Mouse (Mus musculus) inflammation-experienced regulatory T-cells, adult 6 months (primary cell): Measurements from ENCODE around the gene 4930519P11Rik. TPM values are rescaled to one million over a fixed set of nuclear protein-coding genes. Genes with fewer than 3 reads are reported as not detected.

Source experiments
- ATAC-seq: one replicate; pipeline ENCODE4 v1.8.0; 2017
- polyA plus RNA-seq, 3 experiments: library from polyadenylated mRNA; unstranded; fragments of 100-300 nt; shearing (Covaris generic); gene quantifications; one replicate each; pipeline ENCODE4 v1.2.1; 2017

Gene 4930519P11Rik
- polyA plus RNA-seq, 3 experiments from 2014 or later: not detected

- no peak for ATAC-seq
Measured at GRCm38 (mm10) chr2:154583906-154584872, 29.0 kb downstream of the 4930519P11Rik start.

DNA sequence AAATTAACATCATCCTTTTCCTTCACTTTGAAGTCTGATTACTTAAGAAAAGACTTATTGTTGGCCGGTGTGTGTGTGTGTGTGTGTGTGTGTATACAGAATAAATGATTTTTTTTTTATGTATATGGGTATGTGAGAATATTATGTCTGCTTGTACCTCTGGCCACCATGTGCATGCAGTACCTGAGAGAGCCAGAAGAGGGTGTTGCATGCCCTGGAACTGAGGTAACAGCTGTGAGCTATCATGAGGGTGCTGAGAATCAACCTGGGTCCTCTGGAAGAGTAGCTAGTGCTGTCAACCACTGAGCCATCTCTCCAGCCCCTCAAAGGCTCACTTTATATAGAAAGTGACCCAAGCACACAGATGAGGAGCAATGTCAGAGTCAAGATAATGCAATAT, 31.8 kb downstream of the 4930519P11Rik start:
- no peak for ATAC-seq

DNA sequence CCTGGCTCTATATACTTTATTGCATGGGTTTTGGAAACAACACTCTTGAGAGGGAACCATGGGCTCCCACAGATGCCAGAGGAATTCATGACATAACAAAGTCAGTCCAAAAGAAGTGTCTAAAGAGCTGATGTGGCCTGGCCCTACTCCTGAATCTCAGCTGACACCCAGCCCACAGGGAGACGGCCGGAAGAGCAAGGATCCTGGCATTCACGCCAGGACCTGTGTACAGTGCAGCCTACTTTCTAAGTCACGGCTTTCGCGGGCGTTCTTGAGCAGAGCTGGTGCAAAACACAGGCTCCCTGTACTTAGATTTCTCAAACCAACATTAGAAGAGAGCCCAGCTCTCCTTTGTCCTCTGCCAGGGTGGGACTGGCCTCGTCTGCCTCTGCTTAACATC, 32.7 kb downstream of the 4930519P11Rik start:
- ATAC-seq: no peak

- no peak for ATAC-seq
Measured at GRCm38 (mm10) chr2:154577744-154578067, 35.5 kb downstream of the 4930519P11Rik start.

DNA sequence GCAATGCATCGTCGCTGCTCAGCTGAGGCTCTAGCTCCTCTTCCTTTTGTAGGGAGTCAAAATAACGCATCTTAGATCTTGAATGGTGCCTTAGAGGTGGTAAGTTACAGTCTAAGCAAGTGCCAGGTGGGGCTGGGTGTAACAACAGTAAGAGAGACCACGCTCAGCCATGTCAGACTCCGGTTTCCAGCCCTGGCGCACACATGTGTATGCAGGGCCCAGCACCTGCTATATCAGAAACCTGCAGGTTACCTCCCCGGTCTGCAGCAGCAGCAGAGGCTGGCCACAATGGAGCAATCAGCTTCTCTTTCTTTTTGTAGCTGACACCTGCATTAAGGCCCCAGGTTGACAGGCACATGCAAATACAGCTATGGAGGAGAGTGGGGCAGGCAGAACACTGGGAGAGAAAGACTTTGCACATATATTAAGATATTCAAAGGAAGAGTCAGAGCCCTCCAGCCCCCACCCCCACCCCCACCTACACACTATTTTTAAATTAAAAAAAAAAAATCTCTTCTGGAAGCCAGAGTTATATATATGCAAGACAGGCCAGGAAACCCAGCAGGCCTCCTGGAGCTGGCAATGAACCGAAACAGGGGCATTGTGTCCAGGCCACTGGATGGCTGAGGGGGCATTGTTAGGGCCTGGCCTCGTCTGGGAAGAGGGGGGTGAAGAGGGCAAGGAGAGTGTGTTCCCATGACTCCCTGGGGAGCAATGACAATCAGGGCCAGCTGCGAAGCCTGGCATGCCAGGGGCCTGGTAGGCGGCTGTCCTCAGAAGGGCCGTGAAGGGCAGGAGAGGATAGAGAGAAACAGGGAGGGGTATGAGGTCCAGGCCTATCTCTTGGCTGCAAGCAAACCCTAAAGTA, 36.1 kb downstream of the 4930519P11Rik start:
- no peak for ATAC-seq

- no peak for ATAC-seq
Measured at GRCm38 (mm10) chr2:154574271-154574670, 39.0 kb downstream of the 4930519P11Rik start.

DNA sequence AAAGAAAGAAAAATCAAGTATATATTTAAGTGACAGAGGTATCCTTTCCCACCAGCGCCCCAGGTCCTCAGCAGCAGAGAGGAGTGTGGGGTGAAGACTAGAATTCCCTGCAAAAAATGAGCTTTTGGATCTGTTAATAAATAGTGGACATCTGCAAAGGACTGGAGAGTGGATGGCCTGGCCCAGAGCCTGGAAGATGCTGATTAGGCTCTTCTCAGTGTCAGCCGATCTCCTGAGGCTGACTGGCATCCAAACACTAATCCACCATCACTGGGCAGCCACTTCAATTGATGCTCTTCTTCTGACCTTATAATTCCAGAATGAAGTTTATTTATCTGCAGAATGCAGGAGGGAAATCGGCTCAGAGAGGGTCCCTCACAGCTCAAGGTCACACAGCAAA, 40.2 kb downstream of the 4930519P11Rik start:
- ATAC-seq: no peak

- no peak for ATAC-seq
Measured at GRCm38 (mm10) chr2:154571976-154572375, 41.3 kb downstream of the 4930519P11Rik start.

- no peak for ATAC-seq
Measured at GRCm38 (mm10) chr2:154571266-154571665, 42.0 kb downstream of the 4930519P11Rik start.

DNA sequence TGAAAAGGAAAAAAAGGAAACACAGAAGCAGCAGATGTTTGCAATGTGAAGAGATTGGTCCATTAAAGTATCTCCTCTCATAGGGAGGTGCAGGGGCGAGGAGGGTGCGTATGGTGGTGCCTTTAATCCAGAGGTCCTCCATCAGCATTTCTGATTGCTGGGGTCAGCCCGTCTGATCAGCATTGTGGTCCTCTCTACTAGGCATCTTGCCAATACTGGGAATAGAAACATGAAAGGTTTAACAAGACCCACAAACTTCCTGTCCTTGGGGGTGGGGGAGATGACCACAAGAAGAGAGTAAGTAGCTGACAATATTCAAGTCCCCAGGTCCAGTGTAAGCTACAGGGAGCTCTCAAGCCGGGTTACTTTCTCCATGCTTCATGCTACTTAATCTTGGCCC, 42.6 kb downstream of the 4930519P11Rik start:
- ATAC-seq: no peak

GRCm38 (mm10) chr2:154569836-154570286, 43.4 kb downstream of the 4930519P11Rik start, which contains the start of gene E2f1:
E2f1 (minus strand) TSS chr2:154569892.
- peak; percentile 97 for ATAC-seq

DNA sequence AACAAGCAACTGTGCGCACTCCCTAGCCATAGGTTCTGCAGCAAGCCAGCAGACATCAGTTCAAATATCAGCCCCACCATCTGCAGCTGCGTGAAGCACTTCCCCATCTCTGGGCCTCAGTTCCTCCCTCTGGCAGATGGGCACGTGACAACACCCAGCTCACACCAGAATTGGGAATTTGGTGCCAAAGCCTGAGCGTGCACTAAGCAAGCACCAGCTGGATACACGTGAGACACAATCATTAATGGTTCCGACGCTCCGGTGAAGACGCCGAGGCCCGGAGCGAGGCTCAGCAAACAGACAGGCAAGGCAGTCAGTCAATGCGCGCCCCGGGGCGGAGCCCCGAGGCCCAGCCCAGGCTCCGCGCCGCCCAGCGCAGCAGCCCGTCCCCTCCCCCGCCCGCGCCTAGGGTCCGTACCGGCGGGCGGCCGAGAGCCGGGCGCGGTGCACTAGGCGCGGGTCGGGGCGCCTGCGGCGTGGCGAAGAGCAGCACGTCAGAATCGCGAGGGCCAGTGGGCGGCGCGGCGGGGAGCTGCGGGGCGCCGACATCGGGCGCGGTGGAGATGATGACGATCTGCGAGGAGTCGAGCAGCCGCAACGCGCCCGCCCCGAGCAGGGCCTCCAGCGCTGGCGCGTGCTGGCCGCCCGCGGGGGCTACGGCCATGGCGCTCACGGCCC, 44.0 kb downstream of the 4930519P11Rik start:
- peak; percentile 35 for ATAC-seq

DNA sequence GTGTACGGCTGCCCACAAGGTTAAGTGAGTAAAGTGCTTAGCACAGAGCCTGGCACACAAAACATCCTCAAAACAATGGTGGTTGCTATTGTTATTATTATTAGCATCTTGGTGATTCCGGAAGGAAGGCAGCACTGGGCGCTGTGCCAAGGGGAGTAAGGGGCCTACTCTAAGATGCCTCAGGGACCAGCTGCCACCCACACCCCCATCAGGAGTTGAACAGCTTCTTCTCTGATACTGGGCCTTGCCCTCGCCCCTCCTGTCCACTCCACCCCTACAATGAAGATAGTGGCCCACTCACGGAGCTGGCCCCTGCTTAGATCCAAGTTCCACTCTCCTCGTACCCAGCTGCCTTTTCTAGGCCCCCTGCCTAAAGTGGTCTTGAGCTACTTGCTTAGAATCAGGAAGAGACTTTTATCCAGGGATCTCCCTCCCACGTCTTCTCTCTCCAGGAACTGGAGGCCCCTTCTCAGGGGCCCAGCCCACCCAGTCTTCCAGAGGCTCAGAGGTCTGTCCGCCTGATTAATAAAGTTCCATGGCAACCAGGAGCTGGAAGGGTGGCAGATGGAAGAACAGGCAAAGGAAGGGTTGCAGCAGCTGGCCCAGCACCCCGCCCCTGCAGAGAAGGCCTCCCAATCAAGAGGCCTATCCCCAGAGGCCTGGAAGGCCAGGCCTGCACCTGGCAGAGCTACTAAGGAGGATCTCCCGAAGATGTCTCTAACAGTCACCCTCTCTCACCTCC, 44.7 kb downstream of the 4930519P11Rik start:
- ATAC-seq: no peak

- no peak for ATAC-seq
Measured at GRCm38 (mm10) chr2:154567766-154568165, 45.5 kb downstream of the 4930519P11Rik start.

DNA sequence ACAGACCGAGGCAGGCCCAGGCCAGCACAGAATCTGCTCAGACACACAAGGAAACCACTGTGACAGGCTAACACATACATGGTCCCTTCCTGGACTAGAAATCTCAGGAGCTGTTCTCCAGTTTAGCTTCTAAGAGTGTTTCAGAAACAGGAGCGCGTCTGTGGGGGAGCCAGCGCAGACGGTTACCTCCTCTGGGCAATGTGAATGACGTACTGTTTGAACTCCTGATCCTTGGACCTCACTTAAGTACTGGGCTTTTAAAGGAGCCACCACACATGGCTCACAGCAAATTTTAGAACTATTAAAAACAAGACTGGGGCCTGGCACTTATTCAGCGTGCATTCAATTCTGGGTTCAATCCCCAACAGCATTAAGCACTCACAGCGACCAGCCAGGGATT, 46.6 kb downstream of the 4930519P11Rik start:
- no peak for ATAC-seq

DNA sequence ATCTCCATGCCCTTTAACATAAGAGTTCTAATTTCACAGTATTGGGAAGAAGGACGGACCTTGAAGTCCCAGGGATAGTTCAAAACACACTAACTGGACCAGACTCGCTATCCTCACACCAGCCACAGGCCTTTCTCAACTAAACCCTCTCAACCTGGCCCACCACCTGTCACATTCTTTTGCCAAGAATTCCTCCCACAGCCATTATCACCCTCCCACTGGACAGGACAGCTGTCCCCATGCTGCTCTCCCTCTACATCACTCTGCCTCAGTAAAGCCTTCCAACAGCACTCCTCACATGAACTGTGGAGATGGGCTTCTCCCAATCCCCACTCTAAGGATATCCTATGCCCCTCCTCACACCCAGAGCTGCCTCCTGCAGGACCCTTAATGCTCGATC, 47.7 kb downstream of the 4930519P11Rik start:
- no peak for ATAC-seq

- no peak for ATAC-seq
Measured at GRCm38 (mm10) chr2:154563612-154564170, 49.5 kb downstream of the 4930519P11Rik start.
